Mouse (Mus musculus): ENCODE measurements around the gene Ttyh2.
"Not testable (repeated sequence)": the region's sequence is repeated elsewhere in the genome, so short reads cannot be mapped to it uniquely, and the experiment has no call there.

Gene Ttyh2

GRCm38 (mm10) chr11:114662161-114662560 is 13.1 kb upstream of the Ttyh2 start:
- no peak for DNase-seq (ENCODE audit: low spot score)

- DNase-seq (ENCODE audit: low spot score): no peak
Measured at GRCm38 (mm10) chr11:114662746-114663362, 12.4 kb upstream of the Ttyh2 start.

DNA sequence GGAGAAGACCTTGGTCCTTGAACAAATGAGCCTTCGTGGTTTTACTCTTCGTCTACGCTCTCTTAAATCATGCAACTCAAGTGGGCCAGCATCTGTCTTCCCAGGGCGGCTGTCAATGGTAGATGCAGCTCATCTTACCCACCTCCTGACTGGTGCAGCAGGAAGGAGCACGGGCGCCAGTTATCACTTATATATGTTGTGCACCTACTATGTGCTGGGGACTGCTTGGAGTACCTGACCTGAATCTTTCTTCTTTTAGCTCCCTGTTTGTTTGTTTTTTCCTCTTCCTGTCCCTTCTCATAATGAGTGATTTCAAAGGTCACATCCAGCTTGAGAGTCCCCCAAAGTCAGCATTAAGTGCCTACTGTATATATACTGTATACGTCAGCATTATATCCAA is 11.1 kb upstream of the Ttyh2 start:
- DNase-seq (ENCODE audit: low spot score): no peak

DNA sequence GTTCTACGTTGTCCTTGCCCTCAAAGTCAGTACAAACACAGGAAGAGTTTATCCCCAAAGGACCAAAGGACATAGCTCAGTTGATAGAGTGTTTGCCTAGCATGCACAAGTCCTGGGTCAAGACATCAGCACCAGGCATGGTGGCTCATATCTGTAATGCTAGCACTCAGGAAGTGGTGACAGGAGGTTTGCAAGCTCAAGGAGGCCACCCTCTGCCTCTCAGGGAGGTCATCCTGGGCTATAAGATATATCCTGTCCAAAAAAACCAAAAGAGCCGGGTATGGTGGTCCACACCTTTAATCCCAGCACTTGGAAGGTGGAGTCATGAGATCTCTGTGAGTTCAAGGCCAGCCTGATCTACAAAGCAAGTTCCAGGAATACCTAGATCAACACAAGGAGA is 9.8 kb upstream of the Ttyh2 start:
- DNase-seq (ENCODE audit: low spot score): no peak

DNA sequence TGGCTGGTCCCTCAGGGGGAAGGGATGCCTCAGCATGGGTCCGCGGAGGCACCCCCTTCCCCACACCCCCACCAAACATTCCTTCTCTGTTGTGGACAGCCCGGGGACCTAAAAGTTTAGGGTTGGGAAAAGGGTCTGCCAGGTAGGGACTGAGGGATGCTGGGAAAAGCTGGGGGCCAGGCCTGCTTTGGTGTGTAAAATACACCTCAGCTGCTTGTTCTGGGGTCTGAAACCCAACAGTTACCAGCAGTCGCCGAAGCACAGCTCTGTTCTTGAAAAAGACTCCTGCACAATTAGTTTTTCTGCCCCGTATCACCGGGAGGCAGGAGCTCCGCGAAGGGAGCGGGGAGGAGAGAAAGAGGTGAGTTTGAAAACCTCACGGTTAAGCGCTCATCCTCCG is 8.4 kb upstream of the Ttyh2 start:
- no peak for DNase-seq (ENCODE audit: low spot score)

GRCm38 (mm10) chr11:114667236-114667931 is 7.8 kb upstream of the Ttyh2 start:
- DNase-seq (ENCODE audit: low spot score): no peak

DNA sequence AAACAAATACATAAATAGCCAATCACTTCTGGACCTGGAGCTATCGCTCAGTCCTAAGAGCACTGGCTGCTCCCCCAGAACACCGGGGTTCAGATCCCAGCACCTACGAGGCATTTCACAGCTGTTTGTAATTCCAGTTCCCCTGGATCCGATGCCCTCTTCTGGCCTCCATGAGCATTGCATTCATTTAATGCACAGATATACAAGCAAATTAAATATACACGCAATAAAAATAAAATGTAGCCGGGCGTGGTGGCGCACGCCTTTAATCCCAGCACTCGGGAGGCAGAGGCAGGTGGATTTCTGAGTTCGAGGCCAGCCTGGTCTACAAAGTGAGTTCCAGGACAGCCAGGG is 7.3 kb upstream of the Ttyh2 start:
- DNase-seq (ENCODE audit: low spot score): not testable (repeated sequence)

DNA sequence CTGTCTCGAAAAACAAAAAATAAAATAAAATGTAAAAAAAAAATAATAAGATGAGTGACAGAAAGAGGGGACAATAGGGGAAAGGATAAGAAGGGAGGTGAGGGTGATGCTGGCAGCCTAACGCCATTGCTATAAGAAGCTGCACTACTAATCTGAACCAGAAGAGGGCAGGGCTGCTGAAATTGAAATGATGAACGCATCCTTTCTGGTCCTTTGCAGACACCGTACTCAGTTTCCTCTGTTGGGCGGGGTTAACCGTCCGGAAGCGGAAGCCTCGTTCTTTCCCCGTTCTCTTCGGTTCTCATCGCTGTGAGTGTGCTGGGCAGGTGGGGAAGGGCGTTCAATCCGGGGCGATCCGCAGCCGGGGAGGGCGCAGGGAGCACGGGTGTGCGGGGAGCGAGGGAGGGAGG is 6.9 kb upstream of the Ttyh2 start, which contains the start of gene Rpl38:
TSS of gene Rpl38 (plus strand) at position 224 of the 410 bp plus-strand sequence.
- DNase-seq (ENCODE audit: low spot score): peak; percentile 96

GRCm38 (mm10) chr11:114668741-114669623 is 6.2 kb upstream of the Ttyh2 start:
- DNase-seq (ENCODE audit: low spot score): peak; percentile 60

DNA sequence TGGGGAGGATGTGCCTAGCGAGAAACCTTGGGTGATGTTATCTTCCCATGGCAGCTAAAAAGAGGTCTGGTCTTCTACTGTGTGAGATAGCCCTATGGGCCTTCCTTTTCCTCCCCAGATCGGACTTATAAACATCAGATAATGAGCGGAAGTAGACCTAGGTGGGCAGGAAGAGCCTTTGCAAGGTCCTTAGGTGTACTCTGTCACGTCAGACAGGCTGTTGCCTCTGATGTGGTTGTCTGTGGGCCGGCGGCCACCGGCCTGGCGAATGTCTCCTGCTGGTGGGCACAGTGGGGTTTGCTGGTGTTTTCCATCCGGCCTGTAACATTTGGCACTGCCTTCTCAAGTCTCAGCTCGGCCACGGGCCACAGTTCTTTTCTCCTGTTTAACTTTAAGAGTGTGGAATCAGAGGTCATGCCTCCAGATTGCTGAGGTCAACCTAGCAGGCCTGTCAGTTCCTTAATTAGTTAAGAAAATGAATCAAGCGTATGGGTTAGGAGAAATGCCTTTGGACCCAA is 5.5 kb upstream of the Ttyh2 start:
- no peak for DNase-seq (ENCODE audit: low spot score)

DNA sequence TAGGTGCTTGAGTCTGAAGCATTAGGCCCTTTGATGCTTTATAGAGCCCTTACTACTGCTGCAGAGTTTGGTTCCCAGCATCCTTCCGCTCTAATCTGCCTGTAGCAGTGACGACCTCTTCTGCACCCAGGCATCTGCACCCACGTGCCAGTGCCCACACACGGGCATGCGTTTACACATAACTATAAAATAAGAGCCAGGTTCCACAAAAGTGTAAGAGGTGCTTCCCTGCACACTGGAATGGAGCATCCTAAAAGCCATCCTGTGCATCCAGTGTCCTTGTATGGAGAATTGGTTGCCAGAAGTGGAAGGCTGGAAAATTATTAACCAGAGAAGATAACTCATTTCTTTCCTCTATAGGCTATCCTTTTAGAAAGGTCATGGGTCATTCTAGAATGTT is 4.1 kb upstream of the Ttyh2 start:
- no peak for DNase-seq (ENCODE audit: low spot score)

- DNase-seq (ENCODE audit: low spot score): no peak
Measured at GRCm38 (mm10) chr11:114672794-114673718, 2.2 kb upstream of the Ttyh2 start.

DNA sequence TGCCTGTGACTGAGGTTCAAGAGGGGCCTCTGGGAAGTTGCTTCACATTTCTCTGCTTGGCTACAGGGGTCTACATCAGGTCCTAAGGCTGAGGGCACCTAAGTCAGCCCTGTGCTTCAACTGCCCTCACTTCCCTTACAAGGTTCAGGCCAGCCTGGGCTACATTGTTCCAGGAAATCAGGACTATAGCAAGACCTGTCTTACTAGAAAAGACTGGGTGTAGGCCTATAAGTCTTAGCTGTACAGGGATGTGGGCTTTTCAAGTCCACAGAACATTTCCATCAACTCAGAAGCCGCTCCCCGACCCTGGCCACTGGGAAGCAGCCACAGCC is 1.5 kb upstream of the Ttyh2 start:
- no peak for DNase-seq (ENCODE audit: low spot score)

- no peak for DNase-seq (ENCODE audit: low spot score)
Measured at GRCm38 (mm10) chr11:114674180-114674579, 1.1 kb upstream of the Ttyh2 start.

- not testable (repeated sequence) for DNase-seq (ENCODE audit: low spot score)
Measured at GRCm38 (mm10) chr11:114674796-114675195, 435 bp upstream of the Ttyh2 start.

- DNase-seq (ENCODE audit: low spot score): no peak
Measured at GRCm38 (mm10) chr11:114675826-114676401, 683 bp downstream of the Ttyh2 start.

- no peak for DNase-seq (ENCODE audit: low spot score)
Measured at GRCm38 (mm10) chr11:114676431-114676830, 1.2 kb downstream of the Ttyh2 start.

- no peak for DNase-seq (ENCODE audit: low spot score)
Measured at GRCm38 (mm10) chr11:114676896-114677530, 1.8 kb downstream of the Ttyh2 start.

- no peak for DNase-seq (ENCODE audit: low spot score)
Measured at GRCm38 (mm10) chr11:114679582-114679981, 4.4 kb downstream of the Ttyh2 start.

- no peak for DNase-seq (ENCODE audit: low spot score)
Measured at GRCm38 (mm10) chr11:114680291-114680690, 5.1 kb downstream of the Ttyh2 start.

- DNase-seq (ENCODE audit: low spot score): no peak
Measured at GRCm38 (mm10) chr11:114681054-114681453, 5.8 kb downstream of the Ttyh2 start.
